Mouse (Mus musculus) stomach, embryonic 15.5 days (tissue): Measurements from ENCODE around the gene Ppp1r9a. TPM values are rescaled to one million over a fixed set of nuclear protein-coding genes. Genes with fewer than 3 reads are reported as not detected.

Experiments used
- ATAC-seq: fragments of 200-750 bp; cut with Nextera tagmentation; 2 replicates; pipeline ENCODE4 v1.8.0; 2017; ENCODE audit warnings: low read depth, moderate number of reproducible peaks, moderate TSS enrichment; ENCODE audit not compliant: insufficient read depth, low FRiP score
- H3K27ac ChIP-seq: fragments of 300-500 bp; sonication (generic); 2 replicates; pipeline ENCODE4 v1.5.1; 2015; ENCODE audit warnings: mild to moderate bottlenecking, inconsistent platforms
- H3K27me3 ChIP-seq: fragments of 300-500 bp; sonication (generic); replicated peaks from 2 replicates; pipeline ENCODE4 v1.6.1; 2015; ENCODE audit warnings: inconsistent platforms
- H3K36me3 ChIP-seq: fragments of 300-500 bp; sonication (generic); 2 replicates; pipeline ENCODE4 v1.6.1; 2015; ENCODE audit warnings: inconsistent platforms
- H3K4me1 ChIP-seq: fragments of 300-500 bp; sonication (generic); 2 replicates; pipeline ENCODE4 v1.6.1; 2015; ENCODE audit warnings: inconsistent platforms
- H3K4me2 ChIP-seq: fragments of 300-500 bp; sonication (generic); 2 replicates; pipeline ENCODE4 v1.6.1; 2015; ENCODE audit warnings: mild to moderate bottlenecking, inconsistent platforms
- H3K4me3 ChIP-seq: fragments of 300-500 bp; sonication (generic); replicated peaks from 2 replicates; pipeline ENCODE4 v1.5.1; 2015; ENCODE audit warnings: inconsistent platforms
- H3K9ac ChIP-seq: fragments of 300-500 bp; sonication (generic); 2 replicates; pipeline ENCODE4 v1.6.1; 2015; ENCODE audit warnings: inconsistent platforms
- H3K9me3 ChIP-seq: fragments of 300-500 bp; sonication (generic); 2 replicates; pipeline ENCODE4 v1.6.1; 2016; ENCODE audit warnings: inconsistent platforms
- WGBS: fragments of 180-500 bp; shearing (Covaris S2); methylation state at CpG from one replicate; pipeline ENCODE4 v1.1.7; 2015; 5-methylcytosine and 5-hydroxymethylcytosine counted together
- polyA plus RNA-seq: library from polyadenylated mRNA; unstranded; fragments of >200 nt; fragmentation: Nextera tagmentation; extraction: Ambion mirVana; gene quantifications from 2 replicates; pipeline ENCODE4 v1.2.1, GENCODE M21; 2015

The Ppp1r9a gene
- polyA plus RNA-seq, 1 experiment from 2014 or later = 16.6 TPM

- H3K9ac ChIP-seq = no peak overlapping the region
- no peak for ATAC-seq
- H3K4me3 ChIP-seq = no peak overlapping the region
- H3K9me3 ChIP-seq = no peaks in the 10 kb centered on the region
- no peak overlapping the region for H3K4me2 ChIP-seq
- H3K4me1 ChIP-seq = no peaks in the 10 kb centered on the region
- no peaks in the 10 kb centered on the region for H3K27me3 ChIP-seq
- H3K36me3 ChIP-seq = no peaks in the 10 kb centered on the region
- H3K27ac ChIP-seq = no peak overlapping the region
- WGBS = 58% methylated on average over 5 of the region's 5 CpGs
These were observed 125.1 kb downstream of the Ppp1r9a start for GRCm38 (mm10) chr6:5027801-5028200.

GRCm38 (mm10) chr6:5029205-5029927 lies 126.6 kb downstream of the Ppp1r9a start:
- Histone ChIP-seq H3K27ac (no peak overlapping the region), H3K9ac (no peak overlapping the region), H3K9me3 (no peaks in the 10 kb centered on the region), H3K4me1 (no peaks in the 10 kb centered on the region), H3K4me2 (no peak overlapping the region), H3K27me3 (no peaks in the 10 kb centered on the region), H3K36me3 (no peaks in the 10 kb centered on the region), H3K4me3 (no peak overlapping the region)
- no peak for ATAC-seq
- 59% methylated on average over 13 of the region's 13 CpGs for WGBS

GRCm38 (mm10) chr6:5029956-5030355 lies 127.2 kb downstream of the Ppp1r9a start:
- Histone ChIP-seq H3K36me3 (no peaks in the 10 kb centered on the region), H3K27ac (no peak overlapping the region), H3K4me2 (no peak overlapping the region), H3K9me3 (no peaks in the 10 kb centered on the region), H3K4me3 (no peak overlapping the region), H3K9ac (no peak overlapping the region), H3K27me3 (no peaks in the 10 kb centered on the region), H3K4me1 (no peaks in the 10 kb centered on the region)
- no peak for ATAC-seq
- 85% methylated on average over 5 of the region's 5 CpGs for WGBS

- WGBS = 78% methylated on average over 5 of the region's 5 CpGs
- no peaks in the 10 kb centered on the region for H3K36me3 ChIP-seq
- no peaks in the 10 kb centered on the region for H3K27me3 ChIP-seq
- no peak for ATAC-seq
- H3K9me3 ChIP-seq = no peaks in the 10 kb centered on the region
- H3K9ac ChIP-seq = no peak overlapping the region
- H3K4me1 ChIP-seq = peaks cover 3% of the 10 kb centered on the region
- H3K27ac ChIP-seq = no peak overlapping the region
- no peak overlapping the region for H3K4me3 ChIP-seq
- no peak overlapping the region for H3K4me2 ChIP-seq
These were observed 130.4 kb downstream of the Ppp1r9a start for GRCm38 (mm10) chr6:5032986-5033633.

- Histone ChIP-seq H3K9me3 (no peaks in the 10 kb centered on the region), H3K36me3 (no peaks in the 10 kb centered on the region), H3K27ac (no peak overlapping the region), H3K9ac (no peak overlapping the region), H3K27me3 (no peaks in the 10 kb centered on the region), H3K4me2 (no peak overlapping the region), H3K4me1 (peaks cover 7% of the 10 kb centered on the region), H3K4me3 (no peak overlapping the region)
- 69% methylated on average over 4 of the region's 4 CpGs for WGBS
- no peak for ATAC-seq
These were observed 134.5 kb downstream of the Ppp1r9a start for GRCm38 (mm10) chr6:5037225-5037624.

GRCm38 (mm10) chr6:5038140-5038749 lies 135.5 kb downstream of the Ppp1r9a start:
- Histone ChIP-seq H3K9me3 (no peaks in the 10 kb centered on the region), H3K4me1 (peaks cover 7% of the 10 kb centered on the region), H3K4me3 (no peak overlapping the region), H3K9ac (no peak overlapping the region), H3K36me3 (no peaks in the 10 kb centered on the region), H3K4me2 (no peak overlapping the region), H3K27ac (no peak overlapping the region), H3K27me3 (no peaks in the 10 kb centered on the region)
- 64% methylated on average over 2 of the region's 2 CpGs for WGBS
- ATAC-seq = no peak

- 46% methylated on average over 2 of the region's 2 CpGs for WGBS
- H3K27me3 ChIP-seq = no peaks in the 10 kb centered on the region
These were observed 136.6 kb downstream of the Ppp1r9a start for GRCm38 (mm10) chr6:5039316-5039715.

GRCm38 (mm10) chr6:5045854-5046253 lies 143.1 kb downstream of the Ppp1r9a start:
- H3K27me3 ChIP-seq = no peaks in the 10 kb centered on the region
- no peak overlapping the region for H3K27ac ChIP-seq
- no peaks in the 10 kb centered on the region for H3K36me3 ChIP-seq
- H3K4me1 ChIP-seq = no peaks in the 10 kb centered on the region
- WGBS = 83% methylated on average over 6 of the region's 6 CpGs
- no peaks in the 10 kb centered on the region for H3K9me3 ChIP-seq
- H3K9ac ChIP-seq = no peak overlapping the region
- ATAC-seq = no peak
- no peak overlapping the region for H3K4me3 ChIP-seq
- H3K4me2 ChIP-seq = no peak overlapping the region

More at GRCm38 (mm10) chr6:5039316-5039715, 136.6 kb downstream of the Ppp1r9a start:
- H3K9ac ChIP-seq = no peak overlapping the region
- no peak overlapping the region for H3K4me2 ChIP-seq
- H3K4me1 ChIP-seq = peaks cover 7% of the 10 kb centered on the region
- H3K4me3 ChIP-seq = no peak overlapping the region
- H3K36me3 ChIP-seq = no peaks in the 10 kb centered on the region
- no peak overlapping the region for H3K27ac ChIP-seq
- no peak for ATAC-seq
- no peaks in the 10 kb centered on the region for H3K9me3 ChIP-seq

GRCm38 (mm10) chr6:5048025-5048424 lies 145.3 kb downstream of the Ppp1r9a start:
- no peak overlapping the region for H3K9ac ChIP-seq
- ATAC-seq = no peak

GRCm38 (mm10) chr6:5052309-5052708 lies 149.6 kb downstream of the Ppp1r9a start:
- H3K27me3 ChIP-seq = no peaks in the 10 kb centered on the region
- no peaks in the 10 kb centered on the region for H3K9me3 ChIP-seq
- ATAC-seq = no peak
- H3K27ac ChIP-seq = no peak overlapping the region
- 58% methylated on average over 2 of the region's 2 CpGs for WGBS
- H3K4me2 ChIP-seq = no peak overlapping the region
- no peaks in the 10 kb centered on the region for H3K4me1 ChIP-seq
- H3K4me3 ChIP-seq = no peak overlapping the region
- H3K36me3 ChIP-seq = no peaks in the 10 kb centered on the region
- H3K9ac ChIP-seq = no peak overlapping the region

More at GRCm38 (mm10) chr6:5048025-5048424, 145.3 kb downstream of the Ppp1r9a start:
- 82% methylated on average over 3 of the region's 3 CpGs for WGBS
- Histone ChIP-seq H3K4me2 (no peak overlapping the region), H3K27ac (no peak overlapping the region), H3K4me1 (no peaks in the 10 kb centered on the region), H3K36me3 (no peaks in the 10 kb centered on the region), H3K27me3 (no peaks in the 10 kb centered on the region), H3K9me3 (no peaks in the 10 kb centered on the region), H3K4me3 (no peak overlapping the region)

- H3K9ac ChIP-seq = no peak overlapping the region
- 80% methylated on average over 4 of the region's 4 CpGs for whole genome bisulfite sequencing
- no peak overlapping the region for H3K27ac ChIP-seq
- ATAC-seq = no peak
- no peaks in the 10 kb centered on the region for H3K4me1 ChIP-seq
- no peak overlapping the region for H3K4me2 ChIP-seq
- no peaks in the 10 kb centered on the region for H3K9me3 ChIP-seq
- H3K36me3 ChIP-seq = no peaks in the 10 kb centered on the region
- H3K27me3 ChIP-seq = no peaks in the 10 kb centered on the region
- no peak overlapping the region for H3K4me3 ChIP-seq
These were observed 151.9 kb downstream of the Ppp1r9a start for GRCm38 (mm10) chr6:5054446-5055095.

GRCm38 (mm10) chr6:5074736-5075135 lies 172.0 kb downstream of the Ppp1r9a start:
- H3K27me3 ChIP-seq = no peaks in the 10 kb centered on the region
- no peak overlapping the region for H3K4me2 ChIP-seq
- H3K9me3 ChIP-seq = no peaks in the 10 kb centered on the region
- no peak overlapping the region for H3K9ac ChIP-seq
- ATAC-seq = no peak
- 63% methylated on average over 3 of the region's 3 CpGs for WGBS
- H3K27ac ChIP-seq = no peak overlapping the region
- no peaks in the 10 kb centered on the region for H3K4me1 ChIP-seq
- no peaks in the 10 kb centered on the region for H3K36me3 ChIP-seq
- no peak overlapping the region for H3K4me3 ChIP-seq
